Mouse (Mus musculus) Patski (cell line): ENCODE measurements at regions not wholly inside any gene's neighbourhood (a gene's known extent, or its start where the extent isn't known, plus 50 kb on each side); places are given as distances from the start of the nearest gene placed in this dataset.

Experiments
- ATAC-seq: fragments of 100-300 bp; one replicate; pipeline ENCODE4 v1.8.0; 2021
- CTCF ChIA-PET: fragments of 350-600 bp; sonication (Branson Sonifier 250); formaldehyde crosslinking; loops from one replicate; lab custom pipeline; 2022; ENCODE audit warnings: inconsistent platforms; lab: Charles Lee
- POLR2A ChIA-PET: fragments of 350-600 bp; sonication (Branson Sonifier 250); formaldehyde crosslinking; loops from one replicate; lab custom pipeline; 2022; ENCODE audit warnings: antibody characterized with exemption, inconsistent platforms; lab: Charles Lee
- DNase-seq: peaks from one replicate; pipeline ENCODE4 v3.0.0-alpha.2; 2011; ENCODE audit warnings: low read depth, low spot score
- H3K27me3 ChIP-seq: fragments of 371-371 bp; one replicate; pipeline ENCODE4 v1.5.1; 2021
- CTCF ChIP-seq: fragments of 100-300 bp; IDR thresholded peaks from one replicate; pipeline ENCODE4 v1.5.1; 2021
- in situ Hi-C: fragments of 300-500 bp; cut with MboI; formaldehyde crosslinking; loops from 3 replicates; pipeline ENCODE4 v1.11.1; 2018; ENCODE audit warnings: low pct_unique_long_range_greater_than_20kb, mixed read lengths

DNA sequence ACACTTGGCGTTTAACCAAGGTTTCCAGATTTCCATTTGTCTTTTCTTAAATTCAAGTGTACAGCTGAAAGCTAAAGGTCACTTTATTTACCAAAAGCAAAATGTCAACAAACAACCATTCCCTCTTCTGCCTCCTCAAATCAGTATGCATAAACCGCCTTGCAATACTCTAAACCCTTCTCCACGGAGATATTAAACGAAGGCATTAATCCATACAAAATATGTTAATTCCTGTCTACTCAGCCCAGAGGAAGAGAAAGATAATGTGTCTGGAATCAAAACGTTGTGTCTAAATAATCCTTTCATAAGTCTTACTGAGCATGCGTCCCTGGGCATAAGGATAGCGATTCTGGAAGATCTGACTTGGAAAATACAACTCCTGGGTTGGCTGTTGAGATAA is 1506.5 kb downstream of the Stim2 start:
- no peak for DNase-seq
- POLR2A ChIA-PET: no interaction called here
- ATAC-seq: no peak
- H3K27me3 ChIP-seq: no peaks in the 10 kb centered on the region
- in situ Hi-C loops: no loop called here
- CTCF ChIA-PET: no interaction called here
- no peak for TF ChIP-seq CTCF

DNA sequence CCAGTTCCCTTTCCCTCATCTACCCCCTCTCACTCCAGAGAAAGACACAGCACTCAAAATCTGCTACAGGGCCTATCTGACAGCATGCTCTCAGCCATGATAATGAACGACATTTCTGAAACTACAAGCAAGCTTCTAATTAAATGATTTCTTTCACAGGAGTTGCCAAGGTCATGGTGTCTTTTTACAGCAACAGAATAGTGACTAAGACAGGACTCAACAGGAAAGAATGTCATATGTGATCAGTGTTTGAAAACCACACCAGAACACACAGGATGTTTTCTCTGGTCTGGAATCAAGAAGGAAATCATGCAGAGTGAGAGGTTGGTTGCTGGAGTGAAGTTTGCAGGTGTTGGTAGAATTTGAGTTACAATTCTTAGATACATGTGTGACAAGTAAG is 1507.6 kb downstream of the Stim2 start:
- ChIA-PET CTCF (no interaction called here), POLR2A (no interaction called here)
- H3K27me3 ChIP-seq: no peaks in the 10 kb centered on the region
- in situ Hi-C loops: no loop called here
- ATAC-seq: no peak
- DNase-seq: no peak
- no peak for TF ChIP-seq CTCF

DNA sequence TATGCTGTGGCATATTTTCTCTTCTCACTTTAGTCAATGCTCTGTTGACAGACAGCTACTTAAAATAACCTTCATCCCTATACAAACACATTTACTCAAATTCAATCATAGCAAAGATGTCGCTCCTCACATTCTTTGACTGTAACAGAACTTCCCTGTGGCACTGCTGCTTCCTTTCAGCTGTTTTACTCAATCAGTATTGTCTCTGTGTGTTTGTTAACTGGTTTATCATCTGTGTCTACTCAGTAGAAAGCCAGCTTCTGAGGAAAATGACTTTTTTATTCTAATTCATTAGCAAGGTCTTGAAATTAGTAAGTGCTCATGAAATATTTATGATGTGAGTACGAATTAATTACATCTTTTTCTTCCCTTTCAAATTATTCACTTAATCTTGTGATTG is 1516.0 kb downstream of the Stim2 start:
- H3K27me3 ChIP-seq: no peaks in the 10 kb centered on the region
- ATAC-seq (no peak), DNase-seq (no peak)
- TF ChIP-seq CTCF: no peak
- POLR2A ChIA-PET: interaction anchor here (0.7 kb wide), 1 partner anchor 799 kb away, joined by 5 read pairs; no protein-coding TSS in a partner anchor
- in situ Hi-C loops: no loop called here
- CTCF ChIA-PET: no interaction called here

DNA sequence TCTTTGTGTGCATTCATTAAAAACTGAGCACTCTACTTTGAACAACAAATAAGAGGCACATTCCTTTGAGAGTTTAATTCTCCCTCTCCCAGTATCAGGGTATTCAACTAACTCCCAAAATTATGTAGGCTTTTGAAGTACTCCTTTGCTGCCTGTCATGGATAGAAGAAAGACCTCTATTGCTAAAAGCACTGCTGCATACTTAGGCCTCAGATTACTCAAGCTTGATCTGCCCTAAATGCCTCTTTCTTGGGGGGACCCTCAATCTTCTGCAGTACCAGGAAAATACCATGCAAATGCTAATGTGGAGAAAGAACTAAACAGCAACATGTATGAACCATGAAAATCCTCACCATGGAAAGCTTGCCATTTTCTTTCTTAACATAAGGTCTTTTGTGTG is 1552.9 kb downstream of the Stim2 start:
- H3K27me3 ChIP-seq: no peaks in the 10 kb centered on the region
- CTCF ChIA-PET: no interaction called here
- TF ChIP-seq CTCF: no peak
- ATAC-seq (no peak), DNase-seq (no peak)
- POLR2A ChIA-PET: no interaction called here
- in situ Hi-C loops: no loop called here
